Comparison of ENCODE assay signal across 1 mouse cellular context in the genomic region with DNA sequence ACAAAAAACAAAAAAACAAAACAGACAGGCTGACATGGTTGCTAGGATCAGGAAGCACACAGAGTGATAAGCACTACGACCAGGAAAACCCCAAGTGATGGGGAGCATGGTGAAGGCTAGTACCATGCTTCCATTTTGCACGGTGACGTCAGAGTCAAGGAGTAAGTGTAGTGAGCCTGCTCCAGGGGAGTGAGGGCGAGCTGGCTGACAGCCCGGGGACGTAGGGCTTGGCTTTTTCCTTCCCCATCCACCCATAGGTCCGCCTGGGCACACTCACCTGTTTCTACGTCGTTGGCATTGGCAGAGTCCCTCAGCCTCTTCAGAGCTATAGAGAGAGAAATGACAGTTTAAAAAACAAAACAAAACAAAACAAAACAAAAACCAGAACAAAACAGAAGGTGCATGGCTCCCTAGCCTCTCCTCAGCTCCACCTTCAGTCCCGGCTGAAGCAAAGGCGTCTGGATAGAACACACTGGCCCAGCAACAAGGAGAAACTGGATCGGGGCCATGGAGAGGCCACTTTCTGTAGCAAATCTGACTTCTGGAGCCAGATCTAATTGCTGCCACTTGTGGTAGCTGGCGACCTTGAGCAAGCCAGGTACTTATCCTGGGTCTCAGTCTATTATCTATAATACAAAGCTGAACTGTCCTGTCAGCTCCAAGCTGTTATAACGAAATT.
TF ChIP-seq lines count a peak whose summit lies in the region.

No protein-coding gene starts in this region.

TF ChIP-seq in myocyte, 11 proteins besides CTCF, POLR2A, EP300 and RAD21:
- no peak for TF ChIP-seq SRF (IDR thresholded peaks at IDR 0.05; ENCODE audit: control insufficient read depth, insufficient read length, low read depth)
- TF ChIP-seq TCF3 (IDR thresholded peaks at IDR 0.05; ENCODE audit: insufficient read length, low read depth), result no peak
- TF ChIP-seq MYOD1 (IDR thresholded peaks at IDR 0.05; ENCODE audit: control insufficient read depth in 1 of 3, insufficient read length in 2 of 3, low read depth in 2 of 3), result no peak
- no peak for TF ChIP-seq MYOG (IDR thresholded peaks at IDR 0.05; ENCODE audit: control insufficient read depth in 1 of 3, insufficient read depth in 1 of 3, insufficient read length in 2 of 3, low read depth in 2 of 3)
- no peak for TF ChIP-seq CEBPB (IDR thresholded peaks at IDR 0.05; ENCODE audit: insufficient read depth, poor library complexity, severe bottlenecking)
- no peak for TF ChIP-seq MAX (IDR thresholded peaks at IDR 0.05; ENCODE audit: low read depth)
- TF ChIP-seq REST (IDR thresholded peaks at IDR 0.05; ENCODE audit: insufficient read depth, insufficient read length), result no peak
- TF ChIP-seq POLR2AphosphoS2 (IDR thresholded peaks at IDR 0.05; ENCODE audit: insufficient read length, low read depth), result no peak
- TF ChIP-seq TCF12 (IDR thresholded peaks at IDR 0.05; ENCODE audit: insufficient read depth, poor library complexity, severe bottlenecking), result no peak
- TF ChIP-seq USF1 (IDR thresholded peaks at IDR 0.05; ENCODE audit: low read depth), result no peak
- no peak for TF ChIP-seq E2F4 (IDR thresholded peaks at IDR 0.05; ENCODE audit: insufficient read depth)
